Mouse (Mus musculus): ENCODE measurements at regions not wholly inside any gene's neighbourhood (a gene's known extent, or its start where the extent isn't known, plus 50 kb on each side); places are given as distances from the start of the nearest gene placed in this dataset.

DNA sequence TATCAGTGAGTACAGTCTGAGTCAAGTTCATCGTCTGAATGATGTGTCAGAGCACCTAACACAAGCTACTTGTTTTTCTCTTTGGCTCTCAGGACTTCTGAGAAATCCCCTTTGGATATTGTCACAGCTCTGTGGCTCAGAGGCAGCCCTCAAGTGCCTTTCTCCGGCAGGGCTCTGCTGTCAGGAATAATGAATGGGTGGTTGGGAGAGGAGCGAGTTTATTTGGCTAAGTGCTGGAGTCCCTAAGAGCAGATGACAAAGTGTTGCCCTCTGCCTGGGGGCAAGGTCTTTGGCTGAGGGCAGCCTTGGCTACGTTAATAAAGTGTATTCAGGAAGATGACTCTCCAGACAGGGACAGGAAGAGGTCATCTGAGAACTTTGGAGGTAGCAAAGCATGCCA, 110.5 kb upstream of the Sh3bp4 start:
- DNase-seq (ENCODE audit: low spot score in 2 of 2) = no peak

DNA sequence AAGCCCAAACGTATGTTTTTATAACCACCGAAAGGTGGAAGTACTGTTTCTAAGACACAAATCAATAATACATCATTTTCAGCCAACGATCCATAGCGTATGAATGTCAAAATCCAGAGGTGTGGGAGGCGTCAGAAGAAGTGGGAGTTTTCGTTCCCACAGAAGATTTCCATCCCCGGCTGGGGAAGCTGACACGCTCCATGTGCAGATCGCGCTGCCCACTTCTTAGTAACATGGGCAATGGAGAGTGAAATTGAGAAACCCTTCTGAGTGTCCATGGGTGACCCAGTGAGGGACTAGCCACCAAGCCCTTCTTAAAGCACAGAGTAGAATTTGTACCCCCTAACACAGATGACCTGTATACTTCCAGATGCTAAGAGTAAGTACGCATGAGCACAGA, 110.1 kb upstream of the Sh3bp4 start:
- DNase-seq (ENCODE audit: low spot score in 2 of 2) = no peak

DNA sequence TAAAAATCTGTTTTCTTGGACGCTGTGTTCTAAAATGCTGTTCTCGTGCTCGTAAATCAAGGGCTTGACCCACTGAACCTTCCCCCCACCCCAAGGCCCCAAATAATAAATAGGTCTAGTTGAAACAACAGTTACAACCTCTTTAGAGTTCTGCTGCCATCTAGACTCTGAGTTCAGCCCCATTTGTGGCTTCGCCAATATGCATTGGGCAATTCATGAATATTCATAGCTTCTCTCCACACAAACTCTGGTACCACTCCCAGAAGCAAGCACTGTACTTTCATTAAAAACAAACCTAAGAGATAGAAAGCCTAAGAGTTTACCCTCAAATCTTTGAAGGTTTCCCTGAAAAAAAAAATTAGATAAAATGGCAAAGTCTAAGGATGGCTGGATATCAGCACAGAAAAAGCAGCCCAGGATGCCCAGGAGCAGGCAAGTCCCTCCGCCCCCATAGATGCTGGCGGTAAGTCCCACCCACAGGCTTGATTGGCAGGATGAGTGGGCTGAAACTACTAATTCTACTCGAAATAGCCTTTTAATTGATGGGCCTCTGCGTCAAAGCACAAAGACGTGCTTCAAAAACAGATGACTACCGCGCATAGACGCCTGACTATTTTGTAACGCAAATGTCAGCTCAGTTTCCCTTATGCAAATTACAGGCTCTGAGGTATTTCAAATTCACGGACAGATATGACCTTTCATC, 106.0 kb upstream of the Sh3bp4 start:
- DNase-seq (ENCODE audit: low spot score in 2 of 2) = peak in 1 of 2 experiments; percentile 19

DNA sequence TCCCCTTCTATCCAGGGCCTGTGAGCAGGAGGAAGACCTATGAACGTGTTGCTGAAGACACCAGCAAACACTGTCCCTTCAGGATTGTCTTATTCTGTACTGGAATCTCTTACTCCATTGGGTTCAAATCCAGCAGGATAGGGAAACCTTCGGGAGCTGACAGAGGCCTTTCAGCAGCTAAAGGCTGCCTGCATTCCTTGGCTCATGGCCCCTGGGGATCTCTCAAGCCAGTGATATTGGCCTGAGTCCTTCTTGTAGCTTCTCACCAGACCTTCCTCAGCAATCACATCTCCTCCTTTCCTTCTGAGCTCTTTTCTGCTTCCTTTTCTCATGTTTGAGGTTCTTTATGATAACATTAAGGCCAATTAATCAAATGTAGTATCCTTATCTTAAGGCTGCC, 103.8 kb upstream of the Sh3bp4 start:
- DNase-seq (ENCODE audit: low spot score in 2 of 2) = no peak

DNA sequence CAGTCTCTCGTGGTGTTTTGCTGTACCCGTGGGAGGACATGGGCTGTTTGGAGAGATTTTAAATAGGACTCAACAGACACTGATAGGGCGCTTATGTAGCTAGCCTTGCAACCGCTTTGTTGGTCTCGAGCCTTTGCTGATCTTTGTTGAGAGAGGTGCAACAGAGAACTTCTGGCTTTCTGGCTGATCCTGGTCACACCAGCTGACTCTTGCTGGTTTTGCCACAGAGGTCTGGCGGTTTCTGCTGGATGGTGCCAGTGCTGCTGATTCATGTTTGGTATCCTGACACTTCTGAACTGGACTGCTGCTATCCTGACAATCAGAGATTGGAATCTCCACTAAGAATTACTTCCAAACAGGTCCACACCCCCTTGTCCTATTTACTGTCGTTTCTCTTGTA, 102.1 kb upstream of the Sh3bp4 start:
- DNase-seq (ENCODE audit: low spot score in 2 of 2) = no peak

DNA sequence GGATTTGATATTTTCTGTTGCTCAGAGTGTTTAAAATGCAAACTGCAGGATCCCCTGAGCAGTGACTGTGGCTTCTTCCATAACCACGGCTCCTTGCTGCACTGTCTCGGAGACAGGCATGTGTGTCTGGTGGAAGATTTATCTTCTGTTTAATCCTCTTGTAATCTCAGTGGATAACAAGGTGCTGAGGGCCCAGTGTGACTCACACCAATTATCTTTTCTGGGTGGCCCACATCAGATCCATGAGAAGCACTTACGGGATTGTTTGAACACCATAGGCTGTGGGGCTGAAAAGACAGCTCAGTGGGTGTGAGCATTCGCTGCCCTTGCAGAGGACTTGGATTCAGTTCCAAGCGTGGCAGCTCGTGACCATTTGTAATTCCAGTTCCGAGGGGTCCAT, 101.2 kb upstream of the Sh3bp4 start:
- no peak for DNase-seq (ENCODE audit: low spot score in 2 of 2)

DNA sequence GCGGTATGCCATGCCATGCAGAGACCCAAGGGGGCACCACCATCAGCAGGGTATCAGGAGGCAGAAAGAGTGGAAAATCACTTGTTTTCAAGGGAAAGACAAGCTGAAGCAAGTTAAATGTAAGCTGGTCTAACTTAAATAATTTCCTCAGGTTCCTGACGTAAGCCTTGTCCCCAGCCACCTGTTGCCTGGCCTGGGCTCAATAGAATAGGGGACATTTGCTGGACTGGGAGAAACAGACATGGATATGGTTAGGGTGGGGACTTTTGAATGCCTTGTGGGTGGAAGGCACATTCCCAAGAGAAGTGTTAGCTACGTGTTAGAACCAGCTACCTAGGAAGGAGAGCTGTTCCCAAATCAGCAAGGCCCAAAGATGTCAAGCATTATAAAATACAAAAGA, 100.6 kb upstream of the Sh3bp4 start:
- DNase-seq (ENCODE audit: low spot score in 2 of 2) = no peak

DNA sequence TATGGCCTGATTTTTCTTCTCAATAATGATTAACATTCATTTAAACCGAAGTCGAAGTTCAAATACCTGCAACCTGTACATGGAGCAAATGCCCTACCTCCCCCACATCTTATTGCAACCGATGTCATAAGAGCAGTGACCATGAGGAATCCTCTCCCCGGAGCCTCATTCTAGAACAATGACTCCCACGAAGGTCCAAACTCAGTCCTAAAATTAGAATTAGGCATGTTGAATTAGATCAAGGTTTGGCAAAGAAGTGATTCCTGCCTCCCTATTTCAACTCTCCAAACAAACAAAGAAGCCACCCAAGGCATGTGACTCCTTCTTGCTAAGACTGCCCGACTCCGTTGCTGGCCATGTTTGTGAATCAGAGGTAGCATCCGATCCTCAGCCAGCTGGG, 94.1 kb upstream of the Sh3bp4 start:
- no peak for DNase-seq (ENCODE audit: low spot score in 2 of 2)

- DNase-seq (ENCODE audit: low spot score in 2 of 2) = no peak
Measured at GRCm38 (mm10) chr1:88988011-88988695, 82.1 kb upstream of the Sh3bp4 start.

- no peak for DNase-seq (ENCODE audit: low spot score in 2 of 2)
Measured at GRCm38 (mm10) chr1:88994588-88995331, 75.5 kb upstream of the Sh3bp4 start.

DNA sequence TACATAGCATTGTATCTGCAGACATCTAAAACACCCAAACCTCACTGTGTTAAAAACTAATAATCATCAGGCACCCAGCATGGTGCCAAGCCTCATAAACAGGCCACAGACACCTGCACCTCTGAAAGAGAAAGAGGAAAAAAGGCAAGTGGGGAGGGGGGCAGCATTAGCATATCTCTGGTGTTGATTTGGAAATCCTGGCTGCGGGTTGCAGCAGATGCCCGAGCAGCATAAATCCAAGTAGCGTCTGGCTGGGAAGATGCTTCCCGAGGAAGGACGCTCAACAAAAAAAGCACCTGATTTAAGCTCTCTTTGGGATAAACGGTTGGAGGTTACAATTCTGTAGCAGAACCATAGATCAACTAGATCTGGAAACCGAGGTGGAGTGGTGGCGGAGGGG, 74.3 kb upstream of the Sh3bp4 start:
- no peak for DNase-seq (ENCODE audit: low spot score in 2 of 2)

GRCm38 (mm10) chr1:88996657-88997056, 73.6 kb upstream of the Sh3bp4 start:
- DNase-seq (ENCODE audit: low spot score in 2 of 2) = no peak

GRCm38 (mm10) chr1:88997847-88998246, 72.4 kb upstream of the Sh3bp4 start:
- DNase-seq (ENCODE audit: low spot score in 2 of 2) = no peak

DNA sequence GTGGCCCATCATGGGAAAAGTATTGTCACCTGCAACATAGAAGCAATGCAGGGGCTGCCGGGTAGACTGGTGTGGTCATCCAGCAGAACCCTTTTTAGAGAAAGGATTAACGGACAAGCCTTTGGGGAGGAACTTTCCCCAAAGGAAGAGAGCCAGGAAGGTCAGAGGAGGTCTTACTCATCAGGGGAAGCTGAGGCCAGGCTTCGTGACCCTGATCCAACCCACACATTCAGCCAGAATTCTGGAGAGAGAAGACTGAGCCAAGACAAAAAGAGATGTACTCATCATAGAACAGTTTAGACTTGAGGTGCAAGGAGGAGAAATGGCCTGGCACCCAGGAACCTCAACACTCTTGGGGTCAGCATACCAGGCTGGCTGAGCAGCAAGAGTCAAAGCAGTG, 67.9 kb upstream of the Sh3bp4 start:
- no peak for DNase-seq (ENCODE audit: low spot score in 2 of 2)

DNA sequence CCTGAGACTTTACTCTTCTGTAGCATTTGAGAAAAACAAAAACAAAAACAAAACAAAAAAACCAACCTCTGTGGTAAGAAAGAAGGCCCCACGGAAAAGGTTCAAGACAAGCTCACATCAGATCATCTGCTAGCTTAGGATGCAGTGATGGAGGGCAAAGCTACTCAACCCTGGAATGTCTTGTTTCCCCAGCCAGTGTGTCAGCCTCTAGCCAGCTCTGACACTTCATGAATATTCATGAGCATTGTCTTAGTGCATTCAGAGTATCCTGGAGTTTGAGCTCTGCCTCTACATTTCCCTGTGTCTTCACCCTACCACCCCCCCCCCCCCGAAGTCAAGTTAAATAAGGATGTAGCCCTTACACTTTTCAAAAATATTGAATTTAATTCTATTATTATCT, 66.5 kb upstream of the Sh3bp4 start:
- DNase-seq (ENCODE audit: low spot score in 2 of 2) = no peak

- DNase-seq (ENCODE audit: low spot score in 2 of 2) = no peak
Measured at GRCm38 (mm10) chr1:89007476-89007875, 62.7 kb upstream of the Sh3bp4 start.

DNA sequence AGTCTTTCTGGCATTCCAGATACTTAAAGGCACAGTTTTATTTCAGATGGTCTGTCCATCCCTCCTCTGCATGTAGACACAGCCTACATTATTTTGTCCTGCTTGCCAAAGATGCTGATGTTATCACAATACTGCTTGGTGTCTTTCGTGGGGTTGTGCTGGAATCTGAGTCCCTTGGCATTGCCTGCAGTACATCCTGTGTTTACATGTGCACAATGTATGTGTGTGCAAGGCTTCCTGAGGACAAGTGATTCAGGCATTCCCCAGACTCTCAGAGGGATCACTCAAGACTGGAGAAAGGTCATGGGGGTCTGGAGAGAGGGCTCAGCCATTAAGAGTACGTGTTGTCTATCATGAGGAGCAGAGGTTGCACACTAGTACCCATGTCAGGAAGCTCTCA, 60.0 kb upstream of the Sh3bp4 start:
- DNase-seq (ENCODE audit: low spot score in 2 of 2) = no peak

GRCm38 (mm10) chr1:89011454-89011853, 58.8 kb upstream of the Sh3bp4 start:
- no peak for DNase-seq (ENCODE audit: low spot score in 2 of 2)

- no peak for DNase-seq (ENCODE audit: low spot score in 2 of 2)
Measured at GRCm38 (mm10) chr1:89015385-89015784, 54.8 kb upstream of the Sh3bp4 start.

- DNase-seq (ENCODE audit: low spot score in 2 of 2) = no peak
Measured at GRCm38 (mm10) chr1:89015845-89016244, 54.4 kb upstream of the Sh3bp4 start.

DNA sequence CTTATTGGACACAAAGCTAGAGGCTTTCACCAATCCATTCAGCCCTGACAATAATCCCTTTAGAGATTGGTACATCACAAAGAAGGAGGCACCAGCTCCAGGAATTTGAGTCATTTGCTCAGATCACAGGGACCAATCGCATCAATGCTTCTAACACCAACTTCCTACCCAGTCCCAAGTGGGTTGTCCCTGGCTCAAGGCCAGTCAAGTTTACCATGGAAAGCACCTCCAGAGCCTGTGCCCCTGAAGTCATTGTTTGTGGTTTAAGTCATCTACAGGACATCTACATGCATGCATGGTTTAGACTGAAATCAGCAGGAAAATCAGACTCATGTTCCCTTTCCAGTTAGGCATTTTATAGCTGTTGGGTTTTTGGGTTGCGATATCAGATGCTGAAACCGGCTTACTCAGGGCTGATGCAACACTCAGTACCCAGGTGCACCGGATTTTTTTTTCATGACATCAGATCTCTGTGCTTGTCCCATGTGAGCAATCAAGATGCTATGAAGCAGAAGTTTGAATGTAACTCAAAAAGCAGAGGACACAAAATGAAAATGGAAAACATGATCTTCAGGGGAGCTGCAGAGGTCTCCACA, 50.3 kb upstream of the Sh3bp4 start:
- DNase-seq (ENCODE audit: low spot score in 2 of 2) = no peak
